Mouse (Mus musculus) cerebellum, adult 2 months (tissue): ENCODE measurements around the gene Vegfb. TPM values are rescaled to one million over a fixed set of nuclear protein-coding genes. Genes with fewer than 3 reads are reported as not detected.
"Not testable (repeated sequence)": the region's sequence is repeated elsewhere in the genome, so short reads cannot be mapped to it uniquely, and the experiment has no call there.

Experiments
- DNase-seq, 2 experiments: peaks; one replicate each; pipeline ENCODE4 v3.0.0; 2021
- H3K27ac ChIP-seq: fragments of 200-500 bp; 2 replicates; pipeline ENCODE4 v1.5.1; 2012; ENCODE audit warnings: low read length, control low read depth, inconsistent platforms; ENCODE audit not compliant: insufficient read depth
- H3K27me3 ChIP-seq: fragments of 200-500 bp; 2 replicates; pipeline ENCODE4 v1.6.1; 2012; ENCODE audit warnings: inconsistent platforms, mild to moderate bottlenecking, low read length, moderate library complexity; ENCODE audit not compliant: control insufficient read depth, insufficient read depth
- H3K4me1 ChIP-seq: fragments of 200-500 bp; 2 replicates; pipeline ENCODE4 v1.6.1; 2011; ENCODE audit warnings: low read length; ENCODE audit not compliant: control insufficient read depth, insufficient read depth
- H3K4me3 ChIP-seq: fragments of 200-500 bp; replicated peaks from 2 replicates; pipeline ENCODE3; 2011; ENCODE audit warnings: mild to moderate bottlenecking, low read depth, low read length, control low read depth; ENCODE audit not compliant: insufficient read depth
- CTCF ChIP-seq: fragments of 200-500 bp; IDR thresholded peaks from 2 replicates; pipeline ENCODE4 v1.5.1; 2011; ENCODE audit warnings: low read depth, mild to moderate bottlenecking, control low read depth, low read length, moderate library complexity, borderline replicate concordance; ENCODE audit not compliant: insufficient read depth
- POLR2A ChIP-seq: fragments of 200-500 bp; IDR thresholded peaks from 2 replicates; pipeline ENCODE4 v1.6.1; 2011; ENCODE audit warnings: low read length, control low read depth, borderline replicate concordance; ENCODE audit not compliant: insufficient read depth
- WGBS: fragments of 180-500 bp; shearing (Covaris S2); methylation state at CpG from one replicate; pipeline ENCODE4 v1.1.7; 2018; 5-methylcytosine and 5-hydroxymethylcytosine counted together
- polyA plus RNA-seq: library from polyadenylated mRNA; depleted of rRNA; stranded (reverse); fragments of >200 nt; gene quantifications from 2 replicates; pipeline ENCODE4 v1.2.3, GENCODE M21; 2012

The Vegfb gene
- polyA plus RNA-seq, 1 experiment, result 100.0 TPM

DNA sequence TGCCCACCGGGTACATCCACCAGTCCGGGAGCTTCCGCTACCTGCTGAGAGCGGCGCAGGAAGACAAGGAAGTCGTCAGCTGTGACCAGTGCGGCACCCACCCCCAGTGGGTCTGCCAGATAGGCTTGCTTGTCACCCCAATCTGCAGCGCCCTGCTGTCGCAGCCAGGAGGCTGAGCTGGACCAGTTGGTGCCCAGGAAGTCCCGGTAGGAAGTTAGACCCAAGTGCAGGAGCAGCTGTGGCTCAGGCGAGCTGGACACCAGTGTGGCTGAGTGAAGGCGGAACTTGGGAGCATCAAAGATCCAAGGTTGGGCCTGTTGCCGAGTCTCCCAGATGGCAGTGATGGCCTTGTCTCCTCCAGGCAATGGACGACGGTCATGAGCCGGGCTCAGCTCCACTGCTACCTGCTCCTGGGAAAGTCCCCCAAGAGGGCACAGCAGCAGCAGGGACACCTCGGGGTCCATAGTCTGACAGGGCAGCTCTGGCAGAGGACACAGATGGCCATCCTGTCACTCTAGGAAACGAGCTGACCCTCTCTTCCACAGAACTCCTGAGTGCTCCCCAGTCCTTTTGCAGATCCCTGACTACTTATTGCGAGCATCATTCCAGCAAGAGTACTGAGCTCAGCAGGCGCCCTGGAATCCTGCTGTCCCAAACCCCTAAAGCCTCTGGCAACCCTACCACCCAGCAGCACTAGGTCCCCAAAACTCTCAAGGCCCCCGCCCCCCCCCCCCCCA lies 8.0 kb upstream of the Vegfb start:
- TF ChIP-seq CTCF, result no peak
- no peak for TF ChIP-seq POLR2A
- Histone ChIP-seq H3K27me3 (no peaks in the 10 kb centered on the region), H3K27ac (peak overlapping the region; percentile 41), H3K4me3 (peak overlapping the region; percentile 72), H3K4me1 (peaks cover 12% of the 10 kb centered on the region)
- 13% methylated on average over 21 of the region's 21 CpGs for WGBS
- DNase-seq, result peak; percentile 68

DNA sequence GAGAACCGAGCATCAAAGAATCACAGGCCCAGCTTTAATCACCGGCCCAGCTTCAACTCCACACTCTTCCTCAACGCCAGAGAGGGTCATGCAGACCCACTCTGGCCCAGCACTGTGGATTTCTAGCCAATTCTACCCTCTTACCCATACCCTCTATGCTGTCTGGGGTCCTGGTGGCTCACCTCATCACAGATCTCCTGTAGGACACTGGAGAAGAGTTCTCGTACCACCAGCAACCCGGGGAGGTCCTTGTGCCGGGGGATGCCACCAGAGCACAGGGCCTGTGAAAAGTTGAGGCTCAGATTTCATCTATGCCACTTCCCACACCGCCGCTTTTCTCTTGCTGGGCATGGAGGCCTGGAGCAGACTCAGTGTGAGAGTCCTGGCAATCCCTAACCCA lies 7.0 kb upstream of the Vegfb start:
- Histone ChIP-seq H3K27ac (no peak overlapping the region), H3K4me1 (peaks cover 12% of the 10 kb centered on the region), H3K4me3 (peak overlapping the region; percentile 72), H3K27me3 (no peaks in the 10 kb centered on the region)
- no peak for TF ChIP-seq POLR2A
- no peak for TF ChIP-seq CTCF
- 79% methylated on average over 8 of the region's 8 CpGs for WGBS
- DNase-seq, result no peak

DNA sequence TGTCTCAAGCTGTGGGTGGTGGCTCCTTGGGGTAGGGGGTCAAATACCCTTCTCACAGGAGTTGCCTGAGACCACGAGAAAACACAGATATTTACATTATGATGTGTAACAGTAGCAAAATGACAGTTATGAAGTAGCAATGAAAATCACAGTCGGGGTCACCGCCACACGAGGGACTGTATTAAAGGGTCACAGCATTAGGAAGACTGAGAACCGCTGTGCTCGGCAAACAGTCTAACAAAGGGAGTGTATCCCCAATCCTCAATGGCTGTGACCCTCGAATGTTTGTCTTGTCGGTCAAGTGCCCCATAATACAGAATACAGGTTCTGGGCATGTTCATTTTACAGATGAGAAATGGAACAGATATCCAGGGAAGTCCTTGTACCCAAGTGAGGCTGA lies 6.6 kb upstream of the Vegfb start:
- no peak overlapping the region for H3K4me3 ChIP-seq
- peaks cover 12% of the 10 kb centered on the region for H3K4me1 ChIP-seq
- no peak overlapping the region for H3K27ac ChIP-seq
- WGBS, result 84% methylated on average over 8 of the region's 8 CpGs
- no peak for DNase-seq
- H3K27me3 ChIP-seq, result no peaks in the 10 kb centered on the region
- TF ChIP-seq POLR2A (no peak), CTCF (no peak)

DNA sequence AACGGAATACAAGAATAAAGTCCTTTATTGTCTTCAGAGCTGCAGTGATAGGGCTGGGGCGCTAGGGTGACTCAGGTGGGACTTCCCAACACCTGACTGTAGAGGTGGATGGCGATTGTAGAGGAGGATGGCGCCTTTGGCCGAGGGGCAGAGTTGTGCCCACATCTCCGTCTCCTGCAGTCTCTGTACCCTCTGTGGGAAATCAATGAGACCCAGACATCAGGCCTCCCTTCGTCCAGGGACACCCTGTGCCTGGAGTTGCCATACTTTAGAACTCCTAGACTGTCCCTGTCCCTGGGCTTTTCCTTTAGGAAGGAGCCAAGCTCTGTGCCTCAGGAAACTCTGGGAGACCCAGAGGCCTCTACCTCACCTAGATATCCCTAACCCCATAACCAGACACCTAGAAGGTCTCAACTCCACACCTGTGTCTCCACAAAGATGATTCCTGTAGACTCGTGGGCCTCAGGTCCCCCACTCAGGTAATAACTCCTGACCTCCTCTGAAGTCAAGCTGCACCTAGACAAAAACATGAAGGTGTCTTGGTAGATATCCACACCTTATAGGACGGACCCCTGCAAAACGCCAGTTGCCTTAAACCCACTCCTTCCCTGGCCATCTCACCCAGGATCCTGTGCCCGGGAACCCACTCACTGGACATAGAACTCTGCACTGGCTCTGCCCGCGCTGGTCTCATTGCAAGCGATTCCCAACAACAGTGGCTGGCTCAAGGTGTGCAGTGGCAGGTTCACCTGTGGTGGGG lies 5.7 kb upstream of the Vegfb start:
- no peaks in the 10 kb centered on the region for H3K27me3 ChIP-seq
- peaks cover 12% of the 10 kb centered on the region for H3K4me1 ChIP-seq
- H3K4me3 ChIP-seq, result peak overlapping the region; percentile 94
- no peak for DNase-seq
- WGBS, result 57% methylated on average over 14 of the region's 14 CpGs
- peak overlapping the region; percentile 14; the same call in 1 of the 2 replicates for H3K27ac ChIP-seq
- no peak for TF ChIP-seq CTCF
- TF ChIP-seq POLR2A, result no peak

DNA sequence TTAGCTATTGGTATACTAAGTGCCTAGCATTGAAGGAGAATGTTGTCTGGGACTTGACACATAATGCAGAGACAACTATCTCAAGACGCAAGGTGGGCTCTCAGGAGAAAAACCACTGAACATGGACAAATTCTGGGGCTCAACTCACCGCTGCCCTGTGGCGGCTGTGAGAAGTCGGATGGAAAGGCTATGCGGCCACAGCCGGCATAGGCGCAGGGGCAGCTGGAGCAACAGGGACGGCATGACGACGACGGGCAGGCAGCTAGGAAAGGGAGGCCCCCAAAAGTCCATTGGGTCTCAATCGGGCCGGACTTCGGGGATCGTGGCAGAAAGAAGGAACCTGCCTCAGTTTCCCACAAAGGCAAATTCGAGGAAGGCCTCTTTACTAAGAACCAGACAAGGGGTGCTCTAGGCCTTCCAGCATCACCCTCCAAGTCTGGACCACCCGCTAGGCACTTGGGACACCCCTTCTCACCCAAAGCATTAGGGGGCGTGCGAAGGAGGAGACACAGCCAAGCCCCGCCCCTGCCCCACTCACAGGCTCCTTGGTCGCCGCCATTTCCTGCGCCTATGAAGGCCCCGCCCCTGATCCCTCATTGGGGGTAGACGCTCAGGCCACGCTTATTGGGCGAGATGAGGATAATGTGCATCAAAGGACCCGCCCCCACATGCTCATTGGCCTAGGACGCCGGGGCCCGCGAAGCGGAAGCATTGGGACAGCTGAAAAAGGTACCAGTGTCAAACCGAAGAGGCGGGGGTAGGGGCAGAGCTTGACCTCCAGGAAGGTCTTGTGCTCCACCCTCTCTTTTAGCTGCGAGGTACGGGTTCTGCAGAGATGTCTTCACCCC lies 4.8 kb upstream of the Vegfb start, which contains the start of gene Dnajc4:
Gene Dnajc4, minus strand, starts transcription at position 562 of the 848 bp plus-strand sequence.
- DNase-seq, result peak; percentile 94 to 96
- TF ChIP-seq POLR2A (peak; percentile 28; the same call in 1 of the 2 replicates), CTCF (no peak)
- Histone ChIP-seq H3K4me3 (peak within 1 kb of the TSS; percentile 94), H3K4me1 (peaks cover 12% of the 10 kb centered on the region), H3K27ac (peak within 1 kb of the TSS; percentile 17; the same call in 1 of the 2 replicates), H3K27me3 (no peaks in the 10 kb centered on the region)
- under 1% methylated on average over 37 of the region's 37 CpGs for whole genome bisulfite sequencing

DNA sequence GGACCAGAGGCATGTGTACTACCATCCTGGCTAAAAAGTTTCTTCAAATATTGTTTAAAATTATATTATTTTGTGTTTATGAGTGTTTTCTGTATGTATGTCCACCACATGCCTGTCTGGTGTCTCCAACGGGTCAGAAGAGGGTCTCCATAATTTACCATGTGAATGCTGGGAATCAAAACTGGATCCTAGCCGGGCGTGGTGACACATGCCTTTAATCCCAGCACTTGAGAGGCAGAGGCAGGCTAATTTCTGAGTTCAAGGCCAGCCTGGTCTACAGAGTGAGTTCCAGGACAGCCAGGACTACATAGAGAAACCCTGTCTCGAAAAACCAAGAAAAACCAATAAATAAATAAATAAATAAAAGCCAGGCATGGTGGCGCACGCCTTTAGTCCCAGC lies 3.7 kb upstream of the Vegfb start:
- H3K27me3 ChIP-seq, H3K4me3 ChIP-seq, DNase-seq, H3K27ac ChIP-seq: not testable (repeated sequence)
- peaks cover 10% of the 10 kb centered on the region for H3K4me1 ChIP-seq
- 93% methylated on average over 6 of the region's 6 CpGs for WGBS

DNA sequence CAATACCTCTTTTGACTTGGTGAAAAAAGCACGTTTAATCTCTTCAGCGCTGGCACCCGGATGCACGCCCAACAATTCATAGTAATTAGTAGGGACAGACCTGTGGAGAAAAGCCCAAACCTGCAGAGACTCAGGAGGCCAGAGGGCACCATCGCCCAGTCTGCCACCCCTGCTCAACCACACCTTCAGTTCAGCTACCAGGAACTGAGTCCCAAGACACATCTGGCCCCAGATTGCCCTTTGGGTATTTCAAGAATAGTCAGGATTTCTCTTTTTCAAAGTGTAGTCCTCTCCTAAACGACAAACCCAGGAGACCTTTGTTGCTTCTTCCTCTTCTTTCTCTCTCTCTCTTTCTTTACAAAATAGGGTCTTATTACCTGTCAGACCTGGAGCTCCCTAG lies 3.3 kb upstream of the Vegfb start:
- H3K4me1 ChIP-seq, result peaks cover 12% of the 10 kb centered on the region
- H3K27ac ChIP-seq, result no peak overlapping the region
- peak; percentile 11 to 16 for DNase-seq
- no peaks in the 10 kb centered on the region for H3K27me3 ChIP-seq
- WGBS, result 90% methylated on average over 6 of the region's 6 CpGs
- TF ChIP-seq CTCF (no peak), POLR2A (no peak)
- no peak overlapping the region for H3K4me3 ChIP-seq
